Mouse (Mus musculus): ENCODE results near the gene Huwe1. TPM values are rescaled to one million over a fixed set of nuclear protein-coding genes. Genes with fewer than 3 reads are reported as not detected.

Huwe1 gene
- polyA plus RNA-seq (2014; fragmentation: Nextera tagmentation; extraction: Ambion mirVana), result 75.7 and 79.7 TPM in 2 replicates

DNA sequence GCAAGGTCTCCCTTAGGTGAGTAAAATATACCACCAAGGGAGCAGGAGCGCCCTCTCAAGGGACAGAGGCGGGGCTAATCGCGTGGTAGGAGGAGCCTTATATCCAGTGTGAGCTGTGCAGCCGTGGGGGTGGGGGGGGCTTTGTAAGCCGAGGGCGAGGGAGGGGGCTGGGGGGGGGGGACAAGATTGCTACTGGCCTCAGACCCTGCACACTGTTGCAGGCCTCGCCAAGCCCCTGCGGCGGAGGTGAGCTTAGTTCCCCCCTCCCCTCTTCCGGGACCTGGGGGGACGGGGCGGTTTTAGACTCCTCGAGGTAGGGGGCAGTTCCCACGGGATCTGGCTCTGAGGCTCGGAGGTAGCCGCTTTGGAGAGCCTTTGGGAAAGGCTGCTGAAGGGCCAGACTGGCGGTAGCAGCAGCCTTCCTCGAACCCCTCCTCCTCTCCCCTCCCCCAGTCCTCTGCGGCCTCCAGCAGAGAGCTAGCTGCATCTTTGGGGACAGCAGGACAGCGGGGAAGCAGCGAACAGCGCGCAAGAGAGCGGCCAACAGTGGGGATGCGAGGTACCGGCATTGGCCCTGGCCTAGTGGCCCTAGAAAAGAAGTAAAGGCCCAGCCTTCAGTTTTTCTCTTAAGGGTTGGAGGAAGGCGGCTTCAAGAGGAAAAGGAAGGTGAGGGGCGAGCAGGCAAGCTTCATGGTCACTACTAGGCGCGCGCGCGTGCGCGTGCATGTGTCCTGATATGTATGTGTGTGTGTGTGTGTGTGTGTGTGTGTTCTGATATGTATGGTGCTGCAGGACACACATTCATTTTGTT is at the start of gene Huwe1:
Gene Huwe1 (plus strand): TSS at position 107 of the 811 bp plus-strand sequence.
- ATAC-seq (ENCODE audit: insufficient number of reproducible peaks, low FRiP score, low TSS enrichment, low read depth) (peak; percentile 60), DNase-seq (ENCODE audit: low spot score) (peak; percentile 82)
- Histone ChIP-seq H3K9me3 (ENCODE audit: control insufficient read depth, low read length) (no peaks in the 10 kb centered on the region), H3K4me2 (ENCODE audit: low read depth, severe bottlenecking) (peak within 1 kb of the TSS; percentile 29; the same call in 1 of the 2 replicates), H3K36me3 (ENCODE audit: control insufficient read depth, insufficient read depth, low read length) (no peaks in the 10 kb centered on the region), H3K27me3 (ENCODE audit: control insufficient read depth, insufficient read depth, low read length) (peaks cover 6% of the 10 kb centered on the region; the same call in 1 of the 2 replicates), H3K4me3 (ENCODE audit: low read depth, low read length) (peak within 1 kb of the TSS; percentile 52), H3K9ac (ENCODE audit: low read length) (peak within 1 kb of the TSS; percentile 67), H3K27ac (replicated peaks; ENCODE audit: low read depth, low read length) (peak within 1 kb of the TSS; percentile 87), H3K4me1 (ENCODE audit: control insufficient read depth, insufficient read depth, low read length) (no peaks in the 10 kb centered on the region)
- 16% methylated on average over 34 of the region's 36 CpGs for WGBS

DNA sequence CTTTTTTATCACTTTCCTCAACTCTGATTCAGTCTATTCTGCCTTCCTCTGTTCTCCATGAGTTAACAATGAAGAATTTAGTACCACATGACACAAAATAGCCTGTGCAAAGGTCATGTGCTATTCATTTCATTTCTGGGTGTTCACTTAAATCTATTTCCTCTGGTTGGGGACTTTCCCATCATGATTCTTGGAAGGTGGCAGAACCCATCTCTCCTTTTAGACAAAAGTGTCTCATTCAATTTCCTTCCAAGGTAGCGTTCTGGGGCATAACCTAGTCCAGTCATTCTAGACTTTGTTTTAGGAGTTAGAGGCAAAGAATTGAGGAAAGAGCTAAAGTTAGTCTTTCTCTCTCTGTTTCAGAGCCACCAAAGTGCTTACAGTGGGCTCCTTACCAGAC is 20.3 kb upstream of the Huwe1 start:
- no peak overlapping the region for H3K4me2 ChIP-seq (ENCODE audit: low read depth, severe bottlenecking)
- no peaks in the 10 kb centered on the region for H3K27me3 ChIP-seq (ENCODE audit: control insufficient read depth, insufficient read depth, low read length)
- H3K4me1 ChIP-seq (ENCODE audit: control insufficient read depth, insufficient read depth, low read length), result no peaks in the 10 kb centered on the region
- H3K4me3 ChIP-seq (ENCODE audit: low read depth, low read length), result no peak overlapping the region
- no peaks in the 10 kb centered on the region for H3K36me3 ChIP-seq (ENCODE audit: control insufficient read depth, insufficient read depth, low read length)
- no peak overlapping the region for H3K9ac ChIP-seq (ENCODE audit: low read length)
- no peak for DNase-seq (ENCODE audit: low spot score)
- H3K9me3 ChIP-seq (ENCODE audit: control insufficient read depth, low read length), result no peaks in the 10 kb centered on the region
- ATAC-seq (ENCODE audit: insufficient number of reproducible peaks, low FRiP score, low TSS enrichment, low read depth), result no peak
- WGBS, result 89% methylated on average over 1 of the region's 1 CpGs
- H3K27ac ChIP-seq (replicated peaks; ENCODE audit: low read depth, low read length), result no peak overlapping the region

DNA sequence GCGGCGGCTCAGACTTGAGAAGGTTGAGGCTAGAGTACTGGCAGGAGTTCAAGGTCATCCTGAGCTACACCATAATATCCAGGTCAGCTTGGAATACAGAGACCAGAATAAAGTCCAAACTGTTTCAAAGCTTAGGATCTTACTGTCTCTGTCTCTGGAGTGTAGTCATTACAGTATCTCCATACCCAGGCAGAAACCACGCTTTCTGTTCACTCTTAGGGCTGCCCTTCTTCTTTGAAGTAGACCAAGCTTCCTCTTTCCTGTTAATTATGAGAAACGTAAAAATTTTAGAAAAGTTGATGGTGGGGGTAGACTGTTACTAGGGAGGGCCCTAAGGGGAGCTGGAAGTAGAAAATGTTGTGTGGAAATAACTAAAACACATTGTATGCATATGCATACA is 17.7 kb upstream of the Huwe1 start:
- no peak overlapping the region for H3K4me3 ChIP-seq (ENCODE audit: low read depth, low read length)
- H3K27ac ChIP-seq (replicated peaks; ENCODE audit: low read depth, low read length), result no peak overlapping the region
- H3K4me1 ChIP-seq (ENCODE audit: control insufficient read depth, insufficient read depth, low read length), result no peaks in the 10 kb centered on the region
- DNase-seq (ENCODE audit: low spot score) (no peak), ATAC-seq (ENCODE audit: insufficient number of reproducible peaks, low FRiP score, low TSS enrichment, low read depth) (no peak)
- no peak overlapping the region for H3K4me2 ChIP-seq (ENCODE audit: low read depth, severe bottlenecking)
- WGBS, result 83% methylated on average over 4 of the region's 4 CpGs
- H3K9ac ChIP-seq (ENCODE audit: low read length), result no peak overlapping the region
- no peaks in the 10 kb centered on the region for H3K36me3 ChIP-seq (ENCODE audit: control insufficient read depth, insufficient read depth, low read length)
- no peaks in the 10 kb centered on the region for H3K27me3 ChIP-seq (ENCODE audit: control insufficient read depth, insufficient read depth, low read length)
- no peaks in the 10 kb centered on the region for H3K9me3 ChIP-seq (ENCODE audit: control insufficient read depth, low read length)

DNA sequence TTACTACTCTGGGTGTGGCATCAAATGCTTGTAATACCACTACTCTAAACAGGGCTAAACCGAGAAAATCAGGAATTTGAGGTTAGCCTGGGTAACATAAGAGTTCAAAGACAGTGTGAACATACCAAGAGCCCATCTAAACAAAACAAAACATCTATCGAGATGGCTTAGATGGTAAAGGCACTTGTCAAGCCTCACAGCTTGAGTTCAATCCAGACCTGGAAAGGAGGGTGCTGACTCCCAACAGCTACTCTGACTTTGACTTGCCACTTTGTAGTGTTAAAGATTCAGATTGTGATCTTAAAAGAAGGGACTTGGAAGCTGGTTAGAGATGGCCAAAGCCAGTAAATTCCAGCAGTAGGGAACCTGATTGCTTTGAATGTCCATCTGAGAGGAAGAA is 7.8 kb upstream of the Huwe1 start:
- ATAC-seq (ENCODE audit: insufficient number of reproducible peaks, low FRiP score, low TSS enrichment, low read depth), result no peak
- WGBS, result 36% methylated on average over 2 of the region's 2 CpGs

DNA sequence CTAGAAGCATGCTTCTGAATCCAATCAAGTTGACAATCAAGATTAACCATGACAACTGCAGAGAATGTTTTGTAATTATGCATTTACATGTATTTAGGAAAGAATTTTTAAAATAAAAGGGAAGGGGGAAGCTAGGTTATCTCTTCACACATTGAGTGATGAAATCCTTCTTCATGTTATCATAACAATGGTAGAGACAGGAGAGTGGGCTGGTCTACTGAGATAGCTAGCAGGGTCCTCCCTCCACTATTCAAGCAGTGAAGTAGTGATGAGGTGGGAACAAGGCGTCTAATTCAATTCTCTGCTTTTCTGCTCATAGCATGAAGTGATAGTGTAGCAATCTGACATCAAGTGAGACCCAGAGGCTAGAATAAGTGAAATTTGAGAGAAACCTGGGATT is 2.6 kb upstream of the Huwe1 start:
- no peak overlapping the region for H3K9ac ChIP-seq (ENCODE audit: low read length)
- DNase-seq (ENCODE audit: low spot score) (no peak), ATAC-seq (ENCODE audit: insufficient number of reproducible peaks, low FRiP score, low TSS enrichment, low read depth) (no peak)
- H3K4me2 ChIP-seq (ENCODE audit: low read depth, severe bottlenecking), result no peak overlapping the region
- H3K4me1 ChIP-seq (ENCODE audit: control insufficient read depth, insufficient read depth, low read length), result no peaks in the 10 kb centered on the region
- 56% methylated on average over 1 of the region's 1 CpGs for WGBS
- H3K27me3 ChIP-seq (ENCODE audit: control insufficient read depth, insufficient read depth, low read length), result no peaks in the 10 kb centered on the region
- no peaks in the 10 kb centered on the region for H3K9me3 ChIP-seq (ENCODE audit: control insufficient read depth, low read length)
- H3K36me3 ChIP-seq (ENCODE audit: control insufficient read depth, insufficient read depth, low read length), result no peaks in the 10 kb centered on the region
- H3K27ac ChIP-seq (replicated peaks; ENCODE audit: low read depth, low read length), result no peak overlapping the region
- H3K4me3 ChIP-seq (ENCODE audit: low read depth, low read length), result no peak overlapping the region

More for the DNA sequence above, 7.8 kb upstream of the Huwe1 start:
- H3K27ac ChIP-seq (replicated peaks; ENCODE audit: low read depth, low read length), result no peak overlapping the region
- H3K36me3 ChIP-seq (ENCODE audit: control insufficient read depth, insufficient read depth, low read length), result no peaks in the 10 kb centered on the region
- H3K4me3 ChIP-seq (ENCODE audit: low read depth, low read length), result no peak overlapping the region
- no peaks in the 10 kb centered on the region for H3K9me3 ChIP-seq (ENCODE audit: control insufficient read depth, low read length)
- no peaks in the 10 kb centered on the region for H3K4me1 ChIP-seq (ENCODE audit: control insufficient read depth, insufficient read depth, low read length)
- no peak for DNase-seq (ENCODE audit: low spot score)
- H3K9ac ChIP-seq (ENCODE audit: low read length), result no peak overlapping the region
- H3K27me3 ChIP-seq (ENCODE audit: control insufficient read depth, insufficient read depth, low read length), result no peaks in the 10 kb centered on the region
- H3K4me2 ChIP-seq (ENCODE audit: low read depth, severe bottlenecking), result no peak overlapping the region

GRCm38 (mm10) chrX:151802328-151802955 is 1.8 kb downstream of the Huwe1 start:
- peak; percentile 23 for DNase-seq (ENCODE audit: low spot score)
- Histone ChIP-seq H3K9me3 (ENCODE audit: control insufficient read depth, low read length) (no peaks in the 10 kb centered on the region), H3K4me1 (ENCODE audit: control insufficient read depth, insufficient read depth, low read length) (no peaks in the 10 kb centered on the region), H3K36me3 (ENCODE audit: control insufficient read depth, insufficient read depth, low read length) (no peaks in the 10 kb centered on the region), H3K4me2 (ENCODE audit: low read depth, severe bottlenecking) (peak overlapping the region; percentile 38), H3K27me3 (ENCODE audit: control insufficient read depth, insufficient read depth, low read length) (peaks cover 6% of the 10 kb centered on the region; the same call in 1 of the 2 replicates), H3K9ac (ENCODE audit: low read length) (peak overlapping the region; percentile 62), H3K4me3 (ENCODE audit: low read depth, low read length) (peak overlapping the region; percentile 33), H3K27ac (replicated peaks; ENCODE audit: low read depth, low read length) (peak overlapping the region; percentile 84)
- WGBS, result 22% methylated on average over 13 of the region's 13 CpGs
- ATAC-seq (ENCODE audit: insufficient number of reproducible peaks, low FRiP score, low TSS enrichment, low read depth), result no peak

DNA sequence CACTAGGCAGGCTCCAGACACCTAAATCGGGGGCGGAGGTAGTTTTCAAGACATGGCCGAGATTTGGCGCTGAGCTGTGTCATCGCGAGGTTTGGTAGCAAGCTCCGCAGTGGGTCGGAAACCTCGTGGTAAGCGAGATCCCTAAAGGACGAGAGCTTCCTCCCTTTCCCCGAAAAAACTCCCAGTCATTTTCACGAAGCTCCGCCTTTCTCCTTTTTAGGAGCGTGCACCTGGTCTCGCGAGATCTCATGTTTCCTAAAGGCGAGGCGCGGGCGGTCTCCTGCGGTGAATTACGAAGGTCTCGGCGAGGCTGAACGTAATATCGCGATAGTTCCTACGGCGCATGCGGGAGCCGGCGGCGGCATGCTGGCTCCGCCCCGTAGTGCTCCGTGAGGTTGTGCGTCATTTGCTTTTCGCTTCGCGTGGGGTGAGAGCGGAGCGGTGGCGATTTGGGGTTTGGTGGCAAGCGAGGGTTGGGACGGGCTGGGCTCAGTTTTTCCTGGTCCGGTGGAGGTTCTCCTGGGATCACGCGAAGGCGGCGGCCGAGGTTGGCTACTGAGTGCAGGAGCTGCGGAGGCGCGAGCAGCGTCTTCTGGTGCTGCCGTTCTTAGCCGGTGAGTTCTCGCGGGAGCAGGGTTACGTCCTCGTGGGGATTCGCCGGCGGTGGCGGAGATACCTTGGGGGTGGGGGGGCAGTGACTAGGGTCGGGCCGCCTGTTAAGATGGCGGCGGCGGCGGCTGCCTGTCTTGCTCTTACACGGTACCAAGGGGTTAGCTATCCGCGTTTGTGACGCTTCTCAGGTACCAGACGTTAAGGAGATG is 2.6 kb downstream of the Huwe1 start:
- H3K4me1 ChIP-seq (ENCODE audit: control insufficient read depth, insufficient read depth, low read length), result no peaks in the 10 kb centered on the region
- WGBS, result 22% methylated on average over 77 of the region's 77 CpGs
- peak; percentile 86 for ATAC-seq (ENCODE audit: insufficient number of reproducible peaks, low FRiP score, low TSS enrichment, low read depth)

DNA sequence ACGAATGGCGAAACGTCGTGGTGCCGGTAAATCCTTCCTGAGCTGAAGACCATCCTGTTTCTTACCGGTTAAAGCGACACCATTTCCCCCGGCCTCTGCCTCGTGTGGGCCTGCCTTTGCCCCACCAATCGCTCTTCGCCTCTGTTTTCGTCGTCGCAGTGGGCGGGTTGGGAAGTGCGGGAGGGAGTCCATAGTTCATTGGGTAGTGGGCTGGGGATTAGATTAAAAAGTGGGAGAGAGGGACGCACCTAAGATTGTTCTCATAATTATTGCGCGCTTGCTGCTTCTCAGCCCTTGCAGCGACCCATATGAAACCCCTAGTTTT is 3.1 kb downstream of the Huwe1 start:
- Histone ChIP-seq H3K27ac (replicated peaks; ENCODE audit: low read depth, low read length) (peak overlapping the region; percentile 83), H3K36me3 (ENCODE audit: control insufficient read depth, insufficient read depth, low read length) (no peaks in the 10 kb centered on the region), H3K9me3 (ENCODE audit: control insufficient read depth, low read length) (no peaks in the 10 kb centered on the region), H3K4me3 (ENCODE audit: low read depth, low read length) (peak overlapping the region; percentile 48), H3K27me3 (ENCODE audit: control insufficient read depth, insufficient read depth, low read length) (peaks cover 6% of the 10 kb centered on the region; the same call in 1 of the 2 replicates), H3K9ac (ENCODE audit: low read length) (peak overlapping the region; percentile 64), H3K4me1 (ENCODE audit: control insufficient read depth, insufficient read depth, low read length) (no peaks in the 10 kb centered on the region), H3K4me2 (ENCODE audit: low read depth, severe bottlenecking) (peak overlapping the region; percentile 57)
- ATAC-seq (ENCODE audit: insufficient number of reproducible peaks, low FRiP score, low TSS enrichment, low read depth) (peak; percentile 37; the same call in 1 of the 2 replicates), DNase-seq (ENCODE audit: low spot score) (peak; percentile 67)
- WGBS, result 17% methylated on average over 20 of the region's 20 CpGs

More for the DNA sequence above, 2.6 kb downstream of the Huwe1 start:
- Histone ChIP-seq H3K4me2 (ENCODE audit: low read depth, severe bottlenecking) (peak overlapping the region; percentile 38; the same call in 1 of the 2 replicates), H3K36me3 (ENCODE audit: control insufficient read depth, insufficient read depth, low read length) (no peaks in the 10 kb centered on the region), H3K4me3 (ENCODE audit: low read depth, low read length) (peak overlapping the region; percentile 48), H3K9ac (ENCODE audit: low read length) (peak overlapping the region; percentile 64), H3K27me3 (ENCODE audit: control insufficient read depth, insufficient read depth, low read length) (peaks cover 6% of the 10 kb centered on the region; the same call in 1 of the 2 replicates), H3K27ac (replicated peaks; ENCODE audit: low read depth, low read length) (peak overlapping the region; percentile 84), H3K9me3 (ENCODE audit: control insufficient read depth, low read length) (no peaks in the 10 kb centered on the region)
- DNase-seq (ENCODE audit: low spot score), result peak; percentile 90
